Mouse (Mus musculus) bone marrow, adult 2 months (tissue): ENCODE data around the gene Letmd1. TPM values are rescaled to one million over a fixed set of nuclear protein-coding genes. Genes with fewer than 3 reads are reported as not detected.

Experiments used
- H3K27ac ChIP-seq: fragments of 200-500 bp; 2 replicates; pipeline ENCODE4 v1.5.1; 2012; ENCODE audit warnings: low read depth, mild to moderate bottlenecking, control low read depth, inconsistent platforms, low read length; ENCODE audit not compliant: control insufficient read depth, poor library complexity, insufficient read depth
- H3K4me1 ChIP-seq: fragments of 200-500 bp; 2 replicates; pipeline ENCODE4 v1.6.1; 2011; ENCODE audit warnings: low read length; ENCODE audit not compliant: control insufficient read depth, insufficient read depth
- H3K4me3 ChIP-seq: fragments of 200-500 bp; replicated peaks from 2 replicates; pipeline ENCODE3; 2011; ENCODE audit warnings: mild to moderate bottlenecking, low read depth, low read length, control low read depth; ENCODE audit not compliant: control insufficient read depth
- CTCF ChIP-seq: fragments of 200-500 bp; IDR thresholded peaks from 2 replicates; pipeline ENCODE4 v1.5.1; 2011; ENCODE audit warnings: low read length, control low read depth; ENCODE audit not compliant: control insufficient read depth, insufficient read depth
- POLR2A ChIP-seq: fragments of 200-500 bp; IDR thresholded peaks from 2 replicates; pipeline ENCODE4 v1.6.1; 2011; ENCODE audit warnings: low read depth, mild to moderate bottlenecking, control low read depth, low read length, borderline replicate concordance; ENCODE audit not compliant: control insufficient read depth
- WGBS: fragments of 180-500 bp; shearing (Covaris S2); methylation state at CpG from one replicate; pipeline ENCODE4 v1.1.7; 2018; 5-methylcytosine and 5-hydroxymethylcytosine counted together
- polyA plus RNA-seq: library from polyadenylated mRNA; stranded (reverse); fragments of >200 nt; gene quantifications from 2 replicates; pipeline ENCODE4 v1.2.4, GENCODE M21; 2011; ENCODE audit warnings: low replicate concordance; ENCODE audit not compliant: missing spikeins, insufficient read depth, insufficient read length

Letmd1 gene
- polyA plus RNA-seq, 1 experiment, result 19.1 TPM

DNA sequence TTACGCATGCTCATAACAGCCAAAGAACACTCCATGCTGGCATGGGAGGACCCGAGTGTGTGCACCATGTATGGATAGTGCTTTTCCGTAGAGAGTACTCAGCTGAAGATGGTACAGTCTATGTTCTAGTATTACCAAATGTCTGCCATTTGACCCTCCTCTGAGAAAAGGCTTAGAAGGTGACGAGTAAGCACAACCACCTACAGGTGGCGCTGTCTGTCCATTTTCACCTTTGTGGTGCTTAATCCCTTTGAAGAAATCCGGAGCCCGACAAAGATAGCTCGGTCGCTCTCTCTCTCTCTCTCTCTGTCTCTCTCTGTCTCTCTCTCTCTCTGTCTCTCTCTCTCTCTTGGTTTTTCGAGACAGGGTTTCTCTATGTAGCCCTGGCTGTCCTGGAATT, 10.8 kb upstream of the Letmd1 start:
- no peak for TF ChIP-seq POLR2A
- TF ChIP-seq CTCF, result peak; percentile 24; the same call in 1 of the 2 replicates
- 27% methylated on average over 10 of the region's 10 CpGs for WGBS
- no peak overlapping the region for H3K27ac ChIP-seq
- no peak overlapping the region for H3K4me3 ChIP-seq
- H3K4me1 ChIP-seq, result peaks cover 1% of the 10 kb centered on the region; the same call in 1 of the 2 replicates

- TF ChIP-seq CTCF (no peak), POLR2A (no peak)
- Histone ChIP-seq H3K4me3 (peak overlapping the region; percentile 3), H3K27ac (no peak overlapping the region), H3K4me1 (peaks cover 1% of the 10 kb centered on the region; the same call in 1 of the 2 replicates)
- 7% methylated on average over 12 of the region's 12 CpGs for WGBS
These were observed 7.9 kb upstream of the Letmd1 start for GRCm38 (mm10) chr15:100460942-100461341.

GRCm38 (mm10) chr15:100461646-100462045, 7.2 kb upstream of the Letmd1 start:
- H3K4me1 ChIP-seq, result peaks cover 1% of the 10 kb centered on the region; the same call in 1 of the 2 replicates
- H3K27ac ChIP-seq, result 0 out of 2 replicates have a peak overlapping the region, but pooled peaks have one; percentile 20
- H3K4me3 ChIP-seq, result no peak overlapping the region
- TF ChIP-seq POLR2A (no peak), CTCF (no peak)
- WGBS, result 31% methylated on average over 9 of the region's 9 CpGs

GRCm38 (mm10) chr15:100462086-100462485, 6.7 kb upstream of the Letmd1 start:
- Histone ChIP-seq H3K4me3 (no peak overlapping the region), H3K4me1 (peaks cover 1% of the 10 kb centered on the region; the same call in 1 of the 2 replicates), H3K27ac (no peak overlapping the region)
- no peak for TF ChIP-seq POLR2A
- TF ChIP-seq CTCF, result no peak
- 57% methylated on average over 5 of the region's 5 CpGs for WGBS

DNA sequence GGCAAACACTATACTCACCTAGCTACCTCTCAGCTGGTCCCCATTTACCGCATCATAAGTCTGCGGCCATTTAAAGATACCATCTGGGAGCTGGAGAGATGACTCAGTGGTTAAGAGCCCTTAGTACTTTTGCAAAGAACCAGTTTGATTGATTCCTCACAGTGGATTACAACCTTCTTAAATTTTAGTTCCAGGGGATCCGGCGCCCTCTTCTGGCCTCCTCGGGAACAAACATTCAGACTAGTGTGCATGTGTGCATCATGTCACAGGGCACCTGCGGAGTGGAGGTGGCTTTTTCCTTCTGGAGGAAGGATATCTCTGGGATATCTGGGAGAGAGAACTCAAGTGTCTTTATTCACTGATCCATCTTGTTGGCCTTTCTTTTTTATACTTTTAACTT, 5.1 kb upstream of the Letmd1 start:
- Histone ChIP-seq H3K4me3 (no peak overlapping the region), H3K27ac (no peak overlapping the region), H3K4me1 (peaks cover 1% of the 10 kb centered on the region; the same call in 1 of the 2 replicates)
- no peak for TF ChIP-seq POLR2A
- TF ChIP-seq CTCF, result peak; percentile 65
- WGBS, result 15% methylated on average over 6 of the region's 6 CpGs

- Histone ChIP-seq H3K4me1 (peaks cover 3% of the 10 kb centered on the region), H3K27ac (no peak overlapping the region), H3K4me3 (no peak overlapping the region)
- 76% methylated on average over 2 of the region's 2 CpGs for WGBS
- TF ChIP-seq CTCF, result no peak
- TF ChIP-seq POLR2A, result no peak
These were observed 3.4 kb upstream of the Letmd1 start for GRCm38 (mm10) chr15:100465432-100465831.

GRCm38 (mm10) chr15:100467738-100468137, 1.1 kb upstream of the Letmd1 start:
- no peak for TF ChIP-seq POLR2A
- H3K4me1 ChIP-seq, result peaks cover 2% of the 10 kb centered on the region
- H3K4me3 ChIP-seq, result no peak overlapping the region
- 41% methylated on average over 8 of the region's 8 CpGs for WGBS
- no peak overlapping the region for H3K27ac ChIP-seq

DNA sequence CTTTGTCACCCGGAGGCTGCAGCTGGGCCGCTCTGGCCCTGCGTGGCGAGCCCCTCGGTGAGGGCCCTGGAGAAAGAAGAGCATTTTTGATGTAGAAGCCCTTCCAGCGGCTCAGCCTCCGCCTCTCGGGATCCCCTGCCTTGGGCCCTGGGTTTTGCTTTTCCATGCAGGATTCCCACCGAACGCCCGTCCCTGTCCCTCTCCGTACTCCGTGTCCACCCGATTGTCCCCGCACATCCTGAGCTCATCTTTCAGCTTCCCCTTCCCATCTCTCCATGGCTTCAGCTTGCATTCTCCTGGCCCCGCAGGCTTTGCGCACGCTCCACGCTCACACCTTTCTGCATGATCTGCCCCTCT, 344 bp downstream of the Letmd1 start:
- TF ChIP-seq CTCF (no peak), POLR2A (no peak)
- Histone ChIP-seq H3K4me3 (peak overlapping the region; percentile 84), H3K27ac (peak overlapping the region; percentile 91), H3K4me1 (peaks cover 2% of the 10 kb centered on the region)
- under 1% methylated on average over 19 of the region's 19 CpGs for WGBS

- Histone ChIP-seq H3K4me1 (peaks cover 2% of the 10 kb centered on the region), H3K4me3 (no peak overlapping the region), H3K27ac (no peak overlapping the region)
- 72% methylated on average over 10 of the region's 10 CpGs for WGBS
- TF ChIP-seq CTCF (no peak), POLR2A (no peak)
These were observed 1.2 kb downstream of the Letmd1 start for GRCm38 (mm10) chr15:100470037-100470436.
